Mouse (Mus musculus) liver, adult (tissue): Measurements from ENCODE around the gene Siglecf.

Experiments
- GATA4 ChIP-seq: IDR thresholded peaks from 2 replicates; pipeline ENCODE4 v1.6.1; 2014; ENCODE audit warnings: mild to moderate bottlenecking, low read length; ENCODE audit not compliant: insufficient replicate concordance

Gene Siglecf

GRCm38 (mm10) chr7:43351154-43351553 is at the start of gene Siglecf:
Gene Siglecf, plus strand, starts transcription at chr7:43351341.
- no peak for TF ChIP-seq GATA4

- TF ChIP-seq GATA4 = no peak; the same call in 1 of the 2 replicates
Observed at GRCm38 (mm10) chr7:43305235-43305634, 45.9 kb upstream of the Siglecf start.

GRCm38 (mm10) chr7:43309069-43309468 is 42.1 kb upstream of the Siglecf start:
- no peak for TF ChIP-seq GATA4

- peak; percentile 59; the same call in 1 of the 2 replicates for TF ChIP-seq GATA4
Observed at GRCm38 (mm10) chr7:43311632-43312031, 39.5 kb upstream of the Siglecf start.

- TF ChIP-seq GATA4 = no peak
Observed at GRCm38 (mm10) chr7:43312386-43313012, 38.6 kb upstream of the Siglecf start.

- TF ChIP-seq GATA4 = peak; percentile 24; the same call in 1 of the 2 replicates
Observed at GRCm38 (mm10) chr7:43313013-43313428, 38.1 kb upstream of the Siglecf start, which contains the start of gene Zfp715. Gene Zfp715, minus strand, starts transcription at chr7:43313294.

- no peak for TF ChIP-seq GATA4
Observed at GRCm38 (mm10) chr7:43326223-43326780, 24.8 kb upstream of the Siglecf start.

GRCm38 (mm10) chr7:43328101-43328500 is 23.0 kb upstream of the Siglecf start:
- TF ChIP-seq GATA4 = no peak

- TF ChIP-seq GATA4 = no peak
Observed at GRCm38 (mm10) chr7:43333203-43333602, 17.9 kb upstream of the Siglecf start.

GRCm38 (mm10) chr7:43333899-43334298 is 17.2 kb upstream of the Siglecf start:
- TF ChIP-seq GATA4 = no peak

GRCm38 (mm10) chr7:43340771-43341170 is 10.4 kb upstream of the Siglecf start:
- no peak for TF ChIP-seq GATA4

- TF ChIP-seq GATA4 = no peak
Observed at GRCm38 (mm10) chr7:43343191-43343590, 8.0 kb upstream of the Siglecf start.

- TF ChIP-seq GATA4 = no peak
Observed at GRCm38 (mm10) chr7:43344020-43344419, 7.1 kb upstream of the Siglecf start.

GRCm38 (mm10) chr7:43344491-43344890 is 6.7 kb upstream of the Siglecf start:
- TF ChIP-seq GATA4 = no peak

GRCm38 (mm10) chr7:43346148-43346547 is 5.0 kb upstream of the Siglecf start:
- no peak for TF ChIP-seq GATA4

GRCm38 (mm10) chr7:43346571-43346970 is 4.6 kb upstream of the Siglecf start:
- no peak for TF ChIP-seq GATA4

GRCm38 (mm10) chr7:43353118-43353517 is 2.0 kb downstream of the Siglecf start:
- TF ChIP-seq GATA4 = no peak
